Mouse (Mus musculus) hindbrain, postnatal 0 days (tissue): ENCODE data around the gene Zfp202. TPM values are rescaled to one million over a fixed set of nuclear protein-coding genes. Genes with fewer than 3 reads are reported as not detected.

Experiments used
- ATAC-seq: fragments of 200-750 bp; cut with Nextera tagmentation; 2 replicates; pipeline ENCODE4 v1.8.0; 2017; ENCODE audit warnings: mild to moderate bottlenecking, moderate TSS enrichment, moderate library complexity
- DNase-seq: peaks from one replicate; pipeline ENCODE4 v3.0.0-alpha.2; 2015; ENCODE audit warnings: low spot score
- H3K27ac ChIP-seq: fragments of 300-500 bp; sonication (generic); 2 replicates; pipeline ENCODE4 v1.5.1; 2014; ENCODE audit warnings: mild to moderate bottlenecking
- H3K27me3 ChIP-seq: fragments of 300-500 bp; sonication (generic); 2 replicates; pipeline ENCODE4 v1.6.1; 2014; ENCODE audit warnings: low read length, mixed read lengths; ENCODE audit not compliant: insufficient read depth
- H3K36me3 ChIP-seq: fragments of 300-500 bp; sonication (generic); 2 replicates; pipeline ENCODE4 v1.6.1; 2014; ENCODE audit warnings: low read length, mixed read lengths; ENCODE audit not compliant: insufficient read depth
- H3K4me1 ChIP-seq: fragments of 300-500 bp; sonication (generic); 2 replicates; pipeline ENCODE4 v1.6.1; 2014; ENCODE audit warnings: antibody characterized with exemption, low read length, mixed read lengths; ENCODE audit not compliant: insufficient read depth
- H3K4me2 ChIP-seq: fragments of 300-500 bp; sonication (generic); 2 replicates; pipeline ENCODE4 v1.6.1; 2014; ENCODE audit warnings: low read depth, mild to moderate bottlenecking, low read length, moderate library complexity, mixed read lengths
- H3K4me3 ChIP-seq: fragments of 300-500 bp; sonication (generic); 2 replicates; pipeline ENCODE4 v1.5.1; 2014; ENCODE audit warnings: low read length
- H3K9ac ChIP-seq: fragments of 300-500 bp; sonication (generic); replicated peaks from 2 replicates; pipeline ENCODE4 v1.6.1; 2014; ENCODE audit warnings: mild to moderate bottlenecking, low read length, moderate library complexity, mixed read lengths
- H3K9me3 ChIP-seq: fragments of 300-500 bp; sonication (generic); 2 replicates; pipeline ENCODE4 v1.6.1; 2016; ENCODE audit warnings: low read length, mixed read lengths
- CTCF ChIP-seq: IDR thresholded peaks from 2 replicates; pipeline ENCODE4 v1.5.1; 2016; ENCODE audit warnings: antibody characterized with exemption, control low read depth, low read depth
- WGBS: fragments of 180-500 bp; shearing (Covaris S2); extraction: QIAGEN DNeasy Blood & Tissue Kit; methylation state at CpG from one replicate; pipeline ENCODE4 v1.1.7; 2014; 5-methylcytosine and 5-hydroxymethylcytosine counted together
- polyA plus RNA-seq: library from polyadenylated mRNA; unstranded; fragments of >200 nt; fragmentation: Nextera tagmentation; extraction: Ambion mirVana; gene quantifications from 2 replicates; pipeline ENCODE4 v1.2.1, GENCODE M21; 2015
- total RNA-seq: library from RNA; depleted of rRNA; stranded (reverse); fragments of >200 nt; gene quantifications from 2 replicates; pipeline ENCODE4 v1.2.3, GENCODE M21; 2014; rRNA removed

The Zfp202 gene
- total and polyA plus RNA-seq, 2 experiments from 2014 or later, result 4.9 to 8.1 TPM

DNA sequence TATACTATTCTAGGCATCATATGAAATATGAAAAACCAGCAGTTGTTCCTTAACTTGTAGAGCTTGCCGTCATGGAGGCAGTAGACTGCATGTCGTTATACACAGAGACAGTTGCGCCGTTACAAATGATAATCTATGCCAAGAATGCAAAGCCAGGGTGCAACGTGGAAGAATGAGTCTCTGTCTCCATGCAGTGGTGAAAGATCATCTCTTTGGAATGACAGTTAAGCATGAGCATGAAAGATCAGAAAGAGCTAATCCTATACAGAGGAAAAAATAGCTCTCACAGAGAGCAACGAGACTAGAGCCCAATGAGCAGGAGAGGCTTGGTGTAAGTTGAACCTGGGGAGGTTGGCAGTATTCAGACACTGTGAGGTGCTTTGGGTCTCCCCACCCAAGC is 54.6 kb downstream of the Zfp202 start:
- no peak overlapping the region for H3K27ac ChIP-seq
- no peak overlapping the region for H3K4me3 ChIP-seq
- H3K9me3 ChIP-seq, result no peaks in the 10 kb centered on the region
- no peak overlapping the region for H3K9ac ChIP-seq
- ATAC-seq (no peak), DNase-seq (no peak)
- WGBS, result 45% methylated on average over 6 of the region's 6 CpGs
- no peak overlapping the region for H3K4me2 ChIP-seq
- H3K4me1 ChIP-seq, result 0 out of 2 replicates have a peak, but pooled peaks cover 3% of the 10 kb centered on the region
- H3K36me3 ChIP-seq, result no peaks in the 10 kb centered on the region
- no peaks in the 10 kb centered on the region for H3K27me3 ChIP-seq
- no peak for TF ChIP-seq CTCF

DNA sequence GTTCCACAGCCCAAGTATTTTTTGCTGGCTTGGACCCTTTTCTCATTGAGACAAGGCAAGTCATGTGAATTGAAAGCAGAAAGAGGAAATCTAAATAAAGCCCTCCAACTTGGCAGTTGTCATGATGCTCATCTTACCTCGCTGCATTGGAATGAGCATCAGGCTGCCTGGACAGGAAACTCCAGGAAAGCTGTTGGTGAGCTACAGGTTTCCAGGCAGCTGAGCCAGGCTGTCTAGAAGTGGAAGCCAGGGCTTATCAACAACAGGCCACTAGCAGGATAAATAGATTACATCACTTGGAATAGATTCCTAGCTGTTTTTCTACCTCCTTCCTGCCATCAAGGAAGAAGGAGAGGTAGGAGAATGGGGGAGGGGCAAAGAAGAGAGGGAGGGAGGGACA is 57.0 kb downstream of the Zfp202 start:
- no peak overlapping the region for H3K27ac ChIP-seq
- no peak overlapping the region for H3K4me2 ChIP-seq
- H3K36me3 ChIP-seq, result no peaks in the 10 kb centered on the region
- H3K4me3 ChIP-seq, result no peak overlapping the region
- DNase-seq (no peak), ATAC-seq (no peak)
- no peak overlapping the region for H3K9ac ChIP-seq
- no peaks in the 10 kb centered on the region for H3K27me3 ChIP-seq
- 79% methylated on average over 1 of the region's 1 CpGs for WGBS
- H3K4me1 ChIP-seq, result 0 out of 2 replicates have a peak, but pooled peaks cover 3% of the 10 kb centered on the region
- H3K9me3 ChIP-seq, result no peaks in the 10 kb centered on the region
- no peak for TF ChIP-seq CTCF

DNA sequence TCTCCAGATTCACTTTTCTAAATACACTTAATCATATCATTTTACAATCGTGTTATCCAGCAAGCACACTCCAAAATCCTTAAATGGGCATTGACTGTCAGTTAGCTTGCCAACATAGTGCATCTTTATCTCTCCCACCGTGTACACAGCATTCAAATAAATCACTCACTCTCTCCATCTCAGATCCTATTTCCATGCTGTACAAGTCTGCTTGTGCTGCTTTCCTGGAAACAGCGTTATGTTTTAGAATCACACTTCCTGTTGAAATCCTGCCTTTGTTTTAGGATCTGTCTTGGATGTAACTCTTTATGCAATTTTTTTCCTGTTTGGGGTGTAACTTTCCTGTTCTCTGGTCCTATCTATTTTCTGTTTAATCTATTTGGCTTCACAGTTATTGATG is 60.3 kb downstream of the Zfp202 start:
- H3K9ac ChIP-seq, result no peak overlapping the region
- no peak overlapping the region for H3K4me2 ChIP-seq
- no peaks in the 10 kb centered on the region for H3K27me3 ChIP-seq
- H3K36me3 ChIP-seq, result no peaks in the 10 kb centered on the region
- no peaks in the 10 kb centered on the region for H3K4me1 ChIP-seq
- TF ChIP-seq CTCF, result no peak
- no peak for ATAC-seq
- 54% methylated on average over 3 of the region's 3 CpGs for WGBS
- H3K9me3 ChIP-seq, result no peaks in the 10 kb centered on the region
- no peak overlapping the region for H3K4me3 ChIP-seq
- H3K27ac ChIP-seq, result no peak overlapping the region
- DNase-seq, result no peak

Other genes starting within 250 kb of the Zfp202 start
- not detected in 2 replicates for gene Olfr975, start 240.3 kb upstream of the Zfp202 start, total RNA-seq
- 0.05 TPM in 1 of 2 replicates, not detected in the other for gene Olfr975, start 240.3 kb upstream of the Zfp202 start, polyA plus RNA-seq
- gene Olfr976, start 231.2 kb upstream of the Zfp202 start, total RNA-seq, result not detected in 2 replicates
- gene Olfr976, start 231.2 kb upstream of the Zfp202 start, polyA plus RNA-seq, result not detected in 2 replicates
- not detected in 2 replicates for gene Olfr978, start 200.2 kb upstream of the Zfp202 start, total RNA-seq
- gene Olfr978, start 200.2 kb upstream of the Zfp202 start, polyA plus RNA-seq, result not detected in 2 replicates
- not detected in 2 replicates for gene Olfr979, start 188.9 kb upstream of the Zfp202 start, total RNA-seq
- gene Olfr979, start 188.9 kb upstream of the Zfp202 start, polyA plus RNA-seq, result not detected in 2 replicates
- not detected in 2 replicates for gene Olfr980, start 182.7 kb upstream of the Zfp202 start, total RNA-seq
- gene Olfr980, start 182.7 kb upstream of the Zfp202 start, polyA plus RNA-seq, result not detected in 2 replicates
- not detected in 2 replicates for gene Olfr981, start 170.9 kb upstream of the Zfp202 start, total RNA-seq
- gene Olfr981, start 170.9 kb upstream of the Zfp202 start, polyA plus RNA-seq, result not detected in 2 replicates
- gene Olfr982, start 118.5 kb upstream of the Zfp202 start, total RNA-seq, result not detected in 2 replicates
- not detected in 2 replicates for gene Olfr982, start 118.5 kb upstream of the Zfp202 start, polyA plus RNA-seq
- gene Olfr983, start 98.7 kb upstream of the Zfp202 start, total RNA-seq, result not detected in 2 replicates
- gene Olfr983, start 98.7 kb upstream of the Zfp202 start, polyA plus RNA-seq, result not detected in 2 replicates
- gene Olfr984, start 78.1 kb upstream of the Zfp202 start, total RNA-seq, result not detected in 2 replicates
- not detected in 2 replicates for gene Olfr984, start 78.1 kb upstream of the Zfp202 start, polyA plus RNA-seq
- not detected in 2 replicates for gene Olfr985, start 62.1 kb upstream of the Zfp202 start, total RNA-seq
- not detected in 2 replicates for gene Olfr985, start 62.1 kb upstream of the Zfp202 start, polyA plus RNA-seq
- not detected in 2 replicates for gene Tmem225, start 44.2 kb upstream of the Zfp202 start, total RNA-seq
- not detected in 2 replicates for gene Tmem225, start 44.2 kb upstream of the Zfp202 start, polyA plus RNA-seq
- gene Olfr986, start 11.4 kb upstream of the Zfp202 start, total RNA-seq, result not detected in 2 replicates
- gene Olfr986, start 11.4 kb upstream of the Zfp202 start, polyA plus RNA-seq, result not detected in 2 replicates
- gene Scn3b, start 76.9 kb downstream of the Zfp202 start, total RNA-seq, result 154 and 159 TPM in 2 replicates
- gene Scn3b, start 76.9 kb downstream of the Zfp202 start, polyA plus RNA-seq, result 94.5 and 109 TPM in 2 replicates